Mouse (Mus musculus) lung, postnatal 0 days (tissue): ENCODE results near the gene Musk.

ENCODE experiments used
- CTCF ChIP-seq: IDR thresholded peaks from 2 replicates; pipeline ENCODE4 v1.5.1; 2016; ENCODE audit warnings: antibody characterized with exemption, mild to moderate bottlenecking
- EP300 ChIP-seq: IDR thresholded peaks from 2 replicates; pipeline ENCODE4 v1.6.1; 2016; ENCODE audit warnings: antibody characterized with exemption, mild to moderate bottlenecking, control low read depth

DNA sequence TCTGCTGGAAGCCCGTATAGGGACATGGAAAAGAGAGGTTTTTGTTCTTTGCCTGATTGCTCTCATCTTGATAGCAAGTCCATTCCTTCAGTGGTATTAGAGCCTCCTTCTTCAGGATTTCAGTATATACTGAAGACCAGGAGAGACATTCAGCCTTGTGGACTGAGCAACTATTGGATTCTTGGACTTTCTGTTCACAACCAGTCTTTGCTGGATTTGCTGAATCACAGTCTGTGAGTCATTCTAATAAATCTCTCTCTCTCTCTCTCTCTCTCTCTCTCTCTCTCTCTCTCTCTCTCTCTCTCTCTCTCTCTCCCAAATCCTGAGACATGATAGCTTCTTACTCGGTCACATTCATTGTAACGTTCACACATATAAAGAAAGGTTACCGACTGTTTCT is 93.4 kb downstream of the Musk start:
- no peak for TF ChIP-seq EP300
- no peak for TF ChIP-seq CTCF
